Mouse (Mus musculus): ENCODE measurements around the gene Gls2.

- TF ChIP-seq CTCF (IDR thresholded peaks at IDR 0.05; ENCODE audit: borderline replicate concordance, insufficient read depth, low read depth, low read length) (no peak), POLR2A (IDR thresholded peaks at IDR 0.05; ENCODE audit: borderline replicate concordance, insufficient read depth, low read length) (no peak)
Measured at GRCm38 (mm10) chr10:128191472-128191871, 2.8 kb upstream of the Gls2 start.
